Mouse (Mus musculus) heart, embryonic 14.5 days (tissue): Measurements from ENCODE around the gene Mpped2. TPM values are rescaled to one million over a fixed set of nuclear protein-coding genes. Genes with fewer than 3 reads are reported as not detected.
A peak's percentile ranks its signal among the peaks of the same experiment; 100 is the strongest.

Experiments used
- ATAC-seq: fragments of 200-750 bp; cut with Nextera tagmentation; 2 replicates; pipeline ENCODE4 v1.8.0; 2017; ENCODE audit warnings: low read depth, moderate TSS enrichment; ENCODE audit not compliant: insufficient number of reproducible peaks, insufficient read depth, low FRiP score
- H3K27ac ChIP-seq, 2 experiments: fragments of 200-500 bp in 1 of 2; fragments of 300-500 bp in 1 of 2; sonication (generic) in 1 of 2; replicated peaks in 1 of 2; 2 replicates each; pipeline ENCODE4 v1.5.1; 2012 to 2014; ENCODE audit warnings: low read depth in 2 of 2, low read length in 2 of 2, control low read depth in 1 of 2, mild to moderate bottlenecking in 1 of 2, mixed read lengths in 1 of 2; ENCODE audit not compliant: control insufficient read depth in 1 of 2, insufficient read depth in 1 of 2
- H3K27me3 ChIP-seq: fragments of 300-500 bp; sonication (generic); 2 replicates; pipeline ENCODE4 v1.6.1; 2014; ENCODE audit warnings: mild to moderate bottlenecking, low read length, control low read depth; ENCODE audit not compliant: control insufficient read depth, insufficient read depth
- H3K36me3 ChIP-seq: fragments of 300-500 bp; sonication (generic); 2 replicates; pipeline ENCODE4 v1.6.1; 2014; ENCODE audit warnings: mild to moderate bottlenecking, control low read depth, low read length, mixed read lengths; ENCODE audit not compliant: control insufficient read depth, insufficient read depth
- H3K4me1 ChIP-seq, 2 experiments: fragments of 200-500 bp in 1 of 2; fragments of 300-500 bp in 1 of 2; sonication (generic) in 1 of 2; 2 replicates each; pipeline ENCODE4 v1.6.1; 2012 to 2014; ENCODE audit warnings: low read length in 2 of 2, control low read depth in 1 of 2, mixed read lengths in 1 of 2; ENCODE audit not compliant: control insufficient read depth in 2 of 2, insufficient read depth in 2 of 2
- H3K4me2 ChIP-seq: fragments of 300-500 bp; sonication (generic); 2 replicates; pipeline ENCODE4 v1.6.1; 2014; ENCODE audit warnings: mild to moderate bottlenecking, low read length
- H3K4me3 ChIP-seq, 2 experiments: fragments of 200-500 bp in 1 of 2; fragments of 300-500 bp in 1 of 2; sonication (generic) in 1 of 2; 2 replicates each; pipeline ENCODE4 v1.5.1; 2012 to 2014; ENCODE audit warnings: low read length in 2 of 2, mild to moderate bottlenecking in 2 of 2, control low read depth in 1 of 2, low read depth in 1 of 2, moderate library complexity in 1 of 2; ENCODE audit not compliant: control insufficient read depth in 1 of 2, insufficient read depth in 1 of 2
- H3K9ac ChIP-seq: fragments of 300-500 bp; sonication (generic); 2 replicates; pipeline ENCODE4 v1.6.1; 2014; ENCODE audit warnings: mild to moderate bottlenecking, low read length
- H3K9me3 ChIP-seq: fragments of 300-500 bp; sonication (generic); 2 replicates; pipeline ENCODE4 v1.6.1; 2016; ENCODE audit warnings: low read length, control low read depth; ENCODE audit not compliant: control insufficient read depth
- WGBS: fragments of 180-500 bp; shearing (Covaris S2); extraction: QIAGEN DNeasy Blood & Tissue Kit; methylation state at CpG from one replicate; pipeline ENCODE4 v1.1.7; 2014; 5-methylcytosine and 5-hydroxymethylcytosine counted together
- polyA plus RNA-seq: library from polyadenylated mRNA; unstranded; fragments of >200 nt; fragmentation: Nextera tagmentation; extraction: Ambion mirVana; gene quantifications from 2 replicates; pipeline ENCODE4 v1.2.1, GENCODE M21; 2014

Gene Mpped2
- polyA plus RNA-seq, 1 experiment from 2014 or later = 68.7 TPM

- no peaks in the 10 kb centered on the region for H3K27me3 ChIP-seq
- no peak overlapping the region for H3K9ac ChIP-seq
- H3K4me2 ChIP-seq = no peak overlapping the region
- H3K9me3 ChIP-seq = no peaks in the 10 kb centered on the region
- no peak overlapping the region for H3K27ac ChIP-seq
- peaks cover 24% of the 10 kb centered on the region for H3K36me3 ChIP-seq
- ATAC-seq = no peak
- WGBS = 91% methylated on average over 2 of the region's 2 CpGs
- H3K4me1 ChIP-seq = peaks cover 5 to 6% of the 10 kb centered on the region in 2 experiments; a peak in 3 of 4 replicates
- H3K4me3 ChIP-seq = no peak overlapping the region
These were observed 14.1 kb downstream of the Mpped2 start for GRCm38 (mm10) chr2:106707136-106707535.

GRCm38 (mm10) chr2:106710862-106711477, 17.9 kb downstream of the Mpped2 start:
- H3K4me2 ChIP-seq = no peak overlapping the region
- no peaks in the 10 kb centered on the region for H3K9me3 ChIP-seq
- no peaks in the 10 kb centered on the region for H3K27me3 ChIP-seq
- H3K4me1 ChIP-seq = peaks cover 3 to 17% of the 10 kb centered on the region in 2 experiments; a peak in 3 of 4 replicates
- H3K9ac ChIP-seq = no peak overlapping the region
- H3K36me3 ChIP-seq = peaks cover 9% of the 10 kb centered on the region
- H3K4me3 ChIP-seq = no peak overlapping the region
- ATAC-seq = no peak
- H3K27ac ChIP-seq = no peak overlapping the region
- WGBS = 46% methylated on average over 7 of the region's 7 CpGs

GRCm38 (mm10) chr2:106711506-106711905, 18.4 kb downstream of the Mpped2 start:
- H3K4me2 ChIP-seq = no peak overlapping the region
- no peaks in the 10 kb centered on the region for H3K9me3 ChIP-seq
- peaks cover 9% of the 10 kb centered on the region for H3K36me3 ChIP-seq
- H3K4me1 ChIP-seq = peaks cover 3 to 17% of the 10 kb centered on the region in 2 experiments; a peak in 3 of 4 replicates
- H3K27ac ChIP-seq = no peak overlapping the region
- H3K27me3 ChIP-seq = no peaks in the 10 kb centered on the region
- ATAC-seq = no peak
- H3K4me3 ChIP-seq = no peak overlapping the region
- no peak overlapping the region for H3K9ac ChIP-seq
- WGBS = 65% methylated on average over 6 of the region's 6 CpGs

GRCm38 (mm10) chr2:106713151-106713550, 20.1 kb downstream of the Mpped2 start:
- no peaks in the 10 kb centered on the region for H3K9me3 ChIP-seq
- 29% methylated on average over 4 of the region's 4 CpGs for WGBS
- no peak overlapping the region for H3K4me3 ChIP-seq
- no peak overlapping the region for H3K4me2 ChIP-seq
- no peaks in the 10 kb centered on the region for H3K27me3 ChIP-seq
- H3K27ac ChIP-seq = 0 out of 4 replicates have a peak overlapping the region, but pooled peaks of 1 of the 2 experiments have one; percentile 21
- peaks cover 5% of the 10 kb centered on the region; the same call in 1 of the 2 replicates for H3K36me3 ChIP-seq
- no peak overlapping the region for H3K9ac ChIP-seq
- no peak for ATAC-seq
- H3K4me1 ChIP-seq = peaks cover 5 to 17% of the 10 kb centered on the region in 2 experiments

GRCm38 (mm10) chr2:106715674-106716364, 22.8 kb downstream of the Mpped2 start:
- Histone ChIP-seq H3K9ac (no peak overlapping the region), H3K4me2 (no peak overlapping the region), H3K4me1 (peaks cover 11 to 36% of the 10 kb centered on the region in 2 experiments), H3K27me3 (no peaks in the 10 kb centered on the region), H3K36me3 (peaks cover 7% of the 10 kb centered on the region; the same call in 1 of the 2 replicates), H3K27ac (no peak overlapping the region), H3K4me3 (no peak overlapping the region), H3K9me3 (no peaks in the 10 kb centered on the region)
- 86% methylated on average over 10 of the region's 10 CpGs for WGBS
- ATAC-seq = no peak

GRCm38 (mm10) chr2:106716365-106716717, 23.3 kb downstream of the Mpped2 start:
- Histone ChIP-seq H3K4me2 (no peak overlapping the region), H3K9me3 (no peaks in the 10 kb centered on the region), H3K4me1 (peaks cover 11 to 39% of the 10 kb centered on the region in 2 experiments), H3K36me3 (peaks cover 7% of the 10 kb centered on the region; the same call in 1 of the 2 replicates), H3K4me3 (no peak overlapping the region), H3K9ac (no peak overlapping the region), H3K27me3 (no peaks in the 10 kb centered on the region), H3K27ac (no peak overlapping the region)
- ATAC-seq = no peak
- WGBS = 82% methylated on average over 7 of the region's 7 CpGs

GRCm38 (mm10) chr2:106718888-106719287, 25.8 kb downstream of the Mpped2 start:
- H3K9me3 ChIP-seq = no peaks in the 10 kb centered on the region
- no peak overlapping the region for H3K4me2 ChIP-seq
- H3K36me3 ChIP-seq = 0 out of 2 replicates have a peak, but pooled peaks cover 2% of the 10 kb centered on the region
- H3K27me3 ChIP-seq = no peaks in the 10 kb centered on the region
- no peak overlapping the region for H3K9ac ChIP-seq
- ATAC-seq = no peak
- H3K4me1 ChIP-seq = peaks cover 9 to 27% of the 10 kb centered on the region in 2 experiments
- 72% methylated on average over 5 of the region's 5 CpGs for WGBS
- H3K27ac ChIP-seq = no peak overlapping the region
- H3K4me3 ChIP-seq = no peak overlapping the region
